Mouse (Mus musculus) thymus, adult 2 months (tissue): Measurements from ENCODE around the gene Tle6.

ENCODE experiments used
- CTCF ChIP-seq: fragments of 200-500 bp; IDR thresholded peaks from 2 replicates; pipeline ENCODE4 v1.5.1; 2012; ENCODE audit warnings: mild to moderate bottlenecking, control low read depth, low read length, moderate library complexity, borderline replicate concordance; ENCODE audit not compliant: control insufficient read depth, poor library complexity, insufficient read depth; ENCODE audit errors: extremely low read depth
- POLR2A ChIP-seq: fragments of 200-500 bp; IDR thresholded peaks from 2 replicates; pipeline ENCODE4 v1.6.1; 2012; ENCODE audit warnings: mild to moderate bottlenecking, low read length, control low read depth, moderate library complexity; ENCODE audit not compliant: control insufficient read depth, poor library complexity, insufficient read depth; ENCODE audit errors: extremely low read depth

- no peak for TF ChIP-seq POLR2A
- TF ChIP-seq CTCF, result no peak
These were observed 7.4 kb upstream of the Tle6 start for GRCm38 (mm10) chr10:81608308-81608707.
